Mouse (Mus musculus) cerebellum, adult 9-10 months (tissue): Measurements from ENCODE around the gene Uts2b.
"Not testable (repeated sequence)": the region's sequence is repeated elsewhere in the genome, so short reads cannot be mapped to it uniquely, and the experiment has no call there.

Experiments
- DNase-seq: peaks from one replicate; pipeline ENCODE4 v3.0.0; 2022

Gene Uts2b

DNA sequence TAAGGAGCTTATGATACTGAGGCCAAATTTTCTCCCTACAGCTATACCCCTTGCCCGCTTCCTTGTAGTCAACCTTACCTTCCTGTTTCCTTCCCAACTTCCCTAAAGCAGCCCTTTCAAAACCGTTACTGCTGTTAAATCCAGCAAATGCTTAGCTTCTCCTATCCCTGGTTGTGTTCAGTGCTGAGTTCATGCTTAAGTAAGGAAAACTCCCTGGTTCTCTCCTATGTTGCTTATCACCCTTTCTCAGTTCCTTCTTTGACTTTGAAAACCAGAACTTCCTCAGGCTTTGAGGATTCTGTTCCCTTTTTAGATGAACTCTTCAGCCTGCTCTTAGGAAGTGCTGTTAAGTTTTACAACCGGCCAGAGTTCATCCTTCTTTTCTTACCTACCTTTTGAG lies 4.1 kb upstream of the Uts2b start:
- no peak for DNase-seq

DNA sequence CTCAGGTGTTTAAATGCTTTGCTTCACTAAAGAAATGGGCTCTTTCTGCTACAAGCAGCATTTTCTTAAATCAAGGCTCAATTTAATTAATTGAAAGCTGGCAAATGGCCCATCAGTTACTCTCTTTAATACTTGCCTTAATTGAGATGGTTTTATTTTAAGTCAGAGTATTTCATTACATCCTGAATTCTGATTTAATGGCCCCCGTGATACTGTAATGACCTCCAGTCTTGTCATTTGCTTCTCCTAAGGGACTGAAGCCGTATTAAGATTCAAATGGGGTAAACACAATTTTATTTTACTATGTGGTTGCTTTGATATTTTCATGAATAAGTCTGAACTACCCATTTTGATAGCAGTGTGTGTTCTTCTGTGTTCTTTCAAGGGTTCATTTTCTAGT lies 661 bp upstream of the Uts2b start:
- no peak for DNase-seq

DNA sequence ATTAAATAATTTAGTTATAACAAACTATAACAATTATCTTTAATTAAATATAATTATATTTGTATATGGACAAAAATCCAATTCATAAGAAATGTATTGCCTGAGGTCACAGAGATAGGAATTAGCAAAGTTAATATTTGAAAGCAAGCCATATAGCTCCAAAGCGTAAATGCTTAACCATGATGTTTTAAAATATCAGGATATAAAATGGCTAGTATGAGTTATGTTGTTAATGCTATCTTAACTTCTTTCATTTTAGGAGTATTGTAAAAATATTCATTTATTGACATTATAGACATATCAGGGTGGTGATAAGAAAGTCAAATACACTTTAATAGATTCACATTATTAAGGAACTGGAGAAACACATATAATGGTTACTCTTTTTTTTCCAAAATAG lies 10.0 kb downstream of the Uts2b start:
- no peak for DNase-seq

DNA sequence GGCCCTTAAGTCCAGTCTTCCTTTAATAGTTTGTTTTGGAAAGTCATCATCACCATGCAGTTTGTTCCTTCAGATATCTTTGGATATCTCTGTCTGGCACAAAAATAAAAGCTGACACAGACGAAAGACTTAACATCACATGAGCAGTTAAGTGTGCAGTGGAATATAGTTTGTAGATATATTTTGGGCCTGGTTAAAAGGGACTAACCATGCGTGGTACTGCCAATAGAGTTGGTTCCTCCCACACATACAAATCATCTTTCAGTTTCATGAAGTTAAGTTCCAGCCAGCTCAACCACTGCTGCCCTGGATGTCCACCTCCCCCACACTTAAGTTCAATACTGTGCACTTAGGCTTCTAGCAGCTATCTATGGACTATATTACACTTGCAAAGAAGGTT lies 15.6 kb downstream of the Uts2b start:
- DNase-seq: no peak

DNA sequence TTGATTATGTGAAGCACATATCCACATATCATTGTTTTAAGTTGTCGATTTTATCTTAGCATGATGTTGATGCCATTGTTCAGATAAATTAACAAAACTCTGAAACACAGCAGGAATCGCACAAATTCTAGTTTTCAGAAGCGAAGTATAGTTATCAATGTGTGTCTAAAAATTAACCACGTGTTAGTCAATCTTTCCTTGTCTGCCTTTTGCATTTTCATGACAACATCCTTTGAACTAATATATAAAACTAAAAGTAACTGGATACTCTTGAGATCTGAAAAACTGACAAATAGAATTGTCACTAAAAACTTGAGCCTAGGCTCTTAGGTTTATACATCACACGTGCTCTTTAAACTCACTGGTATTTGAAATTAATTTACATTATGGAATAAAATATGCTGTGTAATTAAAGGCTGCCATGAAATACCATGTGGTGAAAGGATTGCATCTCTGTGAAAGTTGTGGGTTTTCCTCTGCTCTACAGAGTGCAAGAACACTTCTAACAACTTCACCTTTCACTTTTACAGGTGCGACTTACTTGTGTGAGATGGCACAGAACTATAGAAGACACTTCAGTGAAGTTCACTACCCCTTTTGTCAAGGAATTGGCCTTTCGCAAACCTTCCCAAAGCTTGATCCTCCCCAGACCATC lies 20.0 kb downstream of the Uts2b start:
- DNase-seq: no peak

DNA sequence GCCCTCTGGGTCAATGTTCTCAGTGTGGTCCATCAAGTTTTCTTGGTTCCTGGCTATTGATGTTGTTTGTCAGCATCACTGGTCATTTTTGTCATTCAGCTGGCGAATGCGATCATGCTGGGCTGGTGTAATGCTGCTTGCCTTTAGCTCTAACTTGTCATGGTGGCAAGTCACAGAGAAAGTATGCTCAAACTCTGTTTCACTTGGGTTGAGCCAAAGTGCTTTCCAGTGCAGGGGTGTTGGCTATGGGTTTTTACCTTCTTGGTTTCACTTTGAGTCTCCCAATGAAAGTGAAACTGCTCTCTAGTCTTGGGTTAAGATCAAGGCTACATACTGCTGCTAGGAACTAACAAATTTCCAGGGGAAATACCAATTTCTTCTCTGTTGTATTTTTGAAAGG lies 20.8 kb downstream of the Uts2b start:
- DNase-seq: no peak

DNA sequence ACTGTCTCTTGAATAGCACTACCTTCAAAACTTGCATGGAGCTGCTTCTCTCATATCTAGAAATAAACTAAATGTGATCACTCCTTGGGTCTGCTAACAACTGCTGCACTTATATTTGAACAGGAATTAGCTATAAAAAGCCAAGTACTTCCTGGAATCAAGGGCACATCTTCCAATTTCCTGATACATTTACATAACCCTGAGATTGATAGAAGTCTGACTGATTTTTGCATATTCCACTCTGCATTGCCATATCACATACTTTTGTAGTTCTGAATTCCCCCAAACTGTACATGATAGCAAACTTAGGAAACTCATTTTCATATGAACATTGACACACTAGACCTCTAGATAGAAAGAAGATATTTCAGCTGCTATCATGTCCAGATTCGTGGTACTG lies 21.7 kb downstream of the Uts2b start:
- DNase-seq: no peak

DNA sequence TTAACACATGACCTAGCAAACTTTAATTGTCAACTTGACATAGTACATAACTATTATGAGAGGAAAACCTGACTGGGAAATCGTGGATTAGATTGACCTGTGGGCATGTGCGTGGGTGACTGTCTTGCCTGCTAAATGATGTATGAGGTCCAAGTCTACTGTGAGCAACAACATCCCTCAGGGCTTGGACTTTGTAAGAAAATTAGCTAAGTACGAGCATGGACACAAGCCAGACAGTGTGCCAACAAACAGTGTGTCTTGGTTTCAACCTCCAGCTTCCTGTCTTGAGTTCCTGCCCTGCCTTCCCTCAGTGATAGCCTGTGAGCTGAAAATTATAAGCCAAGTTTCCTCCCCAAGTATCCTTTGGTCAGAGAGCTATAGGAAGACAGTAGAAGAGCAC lies 22.5 kb downstream of the Uts2b start:
- no peak for DNase-seq

DNA sequence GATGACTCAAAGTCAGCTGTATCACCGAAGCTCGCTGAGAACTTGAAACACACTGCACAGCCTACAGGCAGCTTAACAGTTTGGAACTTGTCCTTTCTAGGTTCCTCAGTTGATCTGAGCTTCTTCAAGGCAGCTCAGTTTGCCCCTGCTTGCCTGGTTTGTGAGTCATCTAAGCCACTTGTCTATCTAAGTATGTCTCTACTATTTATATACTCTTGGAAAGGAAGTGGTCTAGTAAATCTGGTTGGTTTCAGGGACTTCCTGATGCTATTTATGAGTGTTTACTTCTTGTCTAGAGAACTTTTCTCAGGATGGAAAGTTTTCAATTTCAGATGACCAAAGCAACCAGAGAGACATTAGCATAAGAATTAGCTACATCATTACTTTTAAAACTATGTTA lies 43.6 kb downstream of the Uts2b start:
- no peak for DNase-seq

DNA sequence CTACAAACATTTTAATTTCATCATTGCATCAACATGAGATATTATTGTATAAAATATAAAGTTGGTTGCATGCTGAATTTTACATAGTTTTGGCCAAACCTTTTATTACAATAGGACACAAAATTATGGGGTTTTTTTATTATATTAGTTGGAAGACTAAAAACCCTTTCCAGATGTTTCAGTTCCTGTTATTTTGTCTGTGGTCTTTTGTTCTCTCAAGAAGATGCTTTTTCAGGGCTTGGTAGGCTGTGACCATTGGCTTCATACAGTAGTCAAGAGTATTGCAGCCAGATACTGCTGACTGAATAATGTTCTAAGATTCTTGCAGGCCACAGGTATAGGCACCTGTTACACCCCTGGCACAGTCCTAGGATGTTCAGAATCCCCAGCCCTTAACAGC lies 48.0 kb downstream of the Uts2b start:
- DNase-seq: no peak

DNA sequence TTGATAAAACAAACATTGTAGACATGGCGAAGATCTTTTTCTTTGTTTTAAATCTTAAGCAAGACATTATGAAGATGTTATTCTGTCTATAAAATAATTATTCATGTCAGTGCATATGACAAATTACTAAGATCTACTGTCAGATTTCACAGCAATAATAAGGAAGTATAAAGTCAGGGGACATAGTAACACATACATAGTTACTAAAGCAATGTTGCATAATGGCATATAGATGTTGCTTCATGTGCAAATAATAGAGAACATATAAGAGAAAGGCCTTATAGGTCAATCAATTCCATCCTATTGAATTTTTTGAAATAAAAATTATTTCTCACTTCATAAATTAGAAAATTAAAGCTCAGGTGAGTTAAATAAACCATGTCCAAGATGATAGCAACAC lies 50.9 kb downstream of the Uts2b start:
- no peak for DNase-seq

DNA sequence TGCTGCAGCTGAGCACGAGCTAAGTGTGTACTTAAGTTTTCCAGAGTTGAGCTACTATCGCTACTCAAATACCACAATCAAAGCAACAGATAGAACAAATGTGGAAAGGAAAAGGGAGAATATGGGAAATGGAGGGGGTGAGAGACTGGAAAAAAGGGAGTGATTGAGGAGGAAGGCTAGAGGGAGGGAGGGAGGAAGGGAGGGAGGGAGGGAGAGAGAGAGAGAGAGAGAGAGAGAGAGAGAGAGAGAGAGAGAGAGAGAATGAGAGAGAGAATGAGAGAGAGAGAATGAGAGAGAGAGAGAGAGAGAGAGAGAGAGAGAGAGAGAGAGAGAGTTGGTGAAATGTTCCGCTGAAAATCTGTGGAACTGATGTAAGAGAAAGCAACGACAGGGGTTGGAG lies 62.9 kb downstream of the Uts2b start, which contains the start of gene Ostn:
Gene Ostn (plus strand): TSS at position 301 of the 400 bp plus-strand sequence.
- not testable (repeated sequence) for DNase-seq
